Mouse (Mus musculus): ENCODE data around the gene Syngr2. TPM values are rescaled to one million over a fixed set of nuclear protein-coding genes. Genes with fewer than 3 reads are reported as not detected.
"Not testable (repeated sequence)": the region's sequence is repeated elsewhere in the genome, so short reads cannot be mapped to it uniquely, and the experiment has no call there.

Syngr2 gene
- polyA plus RNA-seq, 1 experiment = 51.9 TPM

GRCm38 (mm10) chr11:117782705-117783034, 26.8 kb upstream of the Syngr2 start:
- peak overlapping the region; percentile 51 for H3K9ac ChIP-seq (ENCODE audit: low read depth, poor library complexity, severe bottlenecking)
- peak overlapping the region; percentile 66 for H3K4me3 ChIP-seq (ENCODE audit: low read depth, low read length)
- H3K9me3 ChIP-seq (replicated peaks; ENCODE audit: control insufficient read depth, insufficient read depth, low read length, poor library complexity, severe bottlenecking) = no peaks in the 10 kb centered on the region
- H3K4me1 ChIP-seq (ENCODE audit: control insufficient read depth, insufficient read depth, low read length) = peaks cover 4% of the 10 kb centered on the region
- H3K36me3 ChIP-seq (ENCODE audit: control insufficient read depth, insufficient read depth, low read length, poor library complexity, severe bottlenecking) = no peaks in the 10 kb centered on the region
- no peak overlapping the region for H3K27ac ChIP-seq (ENCODE audit: insufficient read depth, low read length)
- H3K27me3 ChIP-seq (ENCODE audit: control insufficient read depth, insufficient read depth, low read length, poor library complexity, severe bottlenecking) = no peaks in the 10 kb centered on the region
- TF ChIP-seq POLR2A (IDR thresholded peaks at IDR 0.05; ENCODE audit: insufficient read depth, low read length) (no peak), CTCF (IDR thresholded peaks at IDR 0.05; ENCODE audit: low read depth, low read length) (no peak), EP300 (IDR thresholded peaks at IDR 0.05; ENCODE audit: insufficient read depth, low read depth, low read length) (no peak)

- H3K36me3 ChIP-seq (ENCODE audit: control insufficient read depth, insufficient read depth, low read length, poor library complexity, severe bottlenecking) = no peaks in the 10 kb centered on the region
- peak overlapping the region; percentile 51 for H3K9ac ChIP-seq (ENCODE audit: low read depth, poor library complexity, severe bottlenecking)
- peaks cover 4% of the 10 kb centered on the region for H3K4me1 ChIP-seq (ENCODE audit: control insufficient read depth, insufficient read depth, low read length)
- no peaks in the 10 kb centered on the region for H3K9me3 ChIP-seq (replicated peaks; ENCODE audit: control insufficient read depth, insufficient read depth, low read length, poor library complexity, severe bottlenecking)
- H3K27ac ChIP-seq (ENCODE audit: insufficient read depth, low read length) = no peak overlapping the region
- peak overlapping the region; percentile 66 for H3K4me3 ChIP-seq (ENCODE audit: low read depth, low read length)
- H3K27me3 ChIP-seq (ENCODE audit: control insufficient read depth, insufficient read depth, low read length, poor library complexity, severe bottlenecking) = no peaks in the 10 kb centered on the region
- no peak for TF ChIP-seq POLR2A (IDR thresholded peaks at IDR 0.05; ENCODE audit: insufficient read depth, low read length)
- no peak for TF ChIP-seq EP300 (IDR thresholded peaks at IDR 0.05; ENCODE audit: insufficient read depth, low read depth, low read length)
- TF ChIP-seq CTCF (IDR thresholded peaks at IDR 0.05; ENCODE audit: low read depth, low read length) = peak; percentile 43
These were observed 26.4 kb upstream of the Syngr2 start for GRCm38 (mm10) chr11:117783089-117783488.

GRCm38 (mm10) chr11:117783683-117784309, 25.7 kb upstream of the Syngr2 start:
- Histone ChIP-seq H3K9me3 (replicated peaks; ENCODE audit: control insufficient read depth, insufficient read depth, low read length, poor library complexity, severe bottlenecking) (no peaks in the 10 kb centered on the region), H3K4me3 (ENCODE audit: low read depth, low read length) (peak overlapping the region; percentile 40), H3K27me3 (ENCODE audit: control insufficient read depth, insufficient read depth, low read length, poor library complexity, severe bottlenecking) (no peaks in the 10 kb centered on the region), H3K9ac (ENCODE audit: low read depth, poor library complexity, severe bottlenecking) (peak overlapping the region; percentile 51), H3K27ac (ENCODE audit: insufficient read depth, low read length) (peak overlapping the region; percentile 19; the same call in 1 of the 2 replicates), H3K36me3 (ENCODE audit: control insufficient read depth, insufficient read depth, low read length, poor library complexity, severe bottlenecking) (no peaks in the 10 kb centered on the region), H3K4me1 (ENCODE audit: control insufficient read depth, insufficient read depth, low read length) (peaks cover under 1% of the 10 kb centered on the region)
- TF ChIP-seq POLR2A (IDR thresholded peaks at IDR 0.05; ENCODE audit: insufficient read depth, low read length) = peak; percentile 50
- no peak for TF ChIP-seq CTCF (IDR thresholded peaks at IDR 0.05; ENCODE audit: low read depth, low read length)
- peak; percentile 17; the same call in 1 of the 2 replicates for TF ChIP-seq EP300 (IDR thresholded peaks at IDR 0.05; ENCODE audit: insufficient read depth, low read depth, low read length)

DNA sequence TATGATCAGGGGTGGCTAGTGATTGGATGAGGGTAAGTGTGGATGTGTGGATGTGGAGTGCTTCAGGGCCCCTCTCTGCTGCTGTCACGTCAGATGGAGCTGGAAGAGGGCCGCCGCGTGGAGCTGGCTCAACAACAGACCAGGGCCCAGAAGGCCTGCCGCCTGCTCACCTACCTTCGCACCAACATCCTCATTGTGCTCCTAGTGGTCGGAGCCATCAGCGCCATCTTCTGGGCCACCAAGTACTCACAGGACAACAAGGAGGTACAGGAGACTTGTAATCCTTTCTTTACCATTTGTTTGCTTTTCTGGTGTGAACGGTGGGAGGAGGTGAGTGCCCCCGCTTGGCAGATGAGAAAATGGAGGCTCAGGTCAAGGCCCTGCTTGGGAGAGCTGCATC, 23.2 kb upstream of the Syngr2 start:
- H3K27me3 ChIP-seq (ENCODE audit: control insufficient read depth, insufficient read depth, low read length, poor library complexity, severe bottlenecking) = no peaks in the 10 kb centered on the region
- TF ChIP-seq CTCF (IDR thresholded peaks at IDR 0.05; ENCODE audit: low read depth, low read length) (peak; percentile 80), EP300 (IDR thresholded peaks at IDR 0.05; ENCODE audit: insufficient read depth, low read depth, low read length) (no peak), POLR2A (IDR thresholded peaks at IDR 0.05; ENCODE audit: insufficient read depth, low read length) (no peak)

DNA sequence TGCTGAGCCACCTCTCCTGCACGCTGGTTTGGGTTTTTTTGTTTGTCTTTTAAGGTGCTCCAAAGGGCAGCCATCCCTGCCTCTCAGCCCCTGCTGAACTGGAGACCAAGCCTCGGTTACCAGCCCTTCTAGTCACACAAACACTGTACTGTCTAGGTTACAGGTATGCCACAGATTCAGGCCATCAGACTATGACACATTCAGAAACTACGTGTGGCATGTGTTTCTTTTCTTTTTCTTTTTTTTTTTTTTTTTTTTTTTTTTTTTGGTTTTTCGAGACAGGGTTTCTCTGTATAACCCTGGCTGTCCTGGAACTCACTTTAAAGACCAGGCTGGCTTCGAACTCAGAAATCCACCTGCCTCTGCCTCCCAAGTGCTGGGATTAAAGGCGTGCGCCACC, 21.0 kb upstream of the Syngr2 start:
- H3K27ac ChIP-seq (ENCODE audit: insufficient read depth, low read length); H3K9me3 ChIP-seq (replicated peaks; ENCODE audit: control insufficient read depth, insufficient read depth, low read length, poor library complexity, severe bottlenecking); H3K4me3 ChIP-seq (ENCODE audit: low read depth, low read length); H3K4me1 ChIP-seq (ENCODE audit: control insufficient read depth, insufficient read depth, low read length); H3K9ac ChIP-seq (ENCODE audit: low read depth, poor library complexity, severe bottlenecking); H3K36me3 ChIP-seq (ENCODE audit: control insufficient read depth, insufficient read depth, low read length, poor library complexity, severe bottlenecking); H3K27me3 ChIP-seq (ENCODE audit: control insufficient read depth, insufficient read depth, low read length, poor library complexity, severe bottlenecking): not testable (repeated sequence)

More for the DNA sequence above, 23.2 kb upstream of the Syngr2 start:
- Histone ChIP-seq H3K4me1 (ENCODE audit: control insufficient read depth, insufficient read depth, low read length) (no peaks in the 10 kb centered on the region), H3K27ac (ENCODE audit: insufficient read depth, low read length) (no peak overlapping the region), H3K9ac (ENCODE audit: low read depth, poor library complexity, severe bottlenecking) (no peak overlapping the region), H3K36me3 (ENCODE audit: control insufficient read depth, insufficient read depth, low read length, poor library complexity, severe bottlenecking) (no peaks in the 10 kb centered on the region), H3K9me3 (replicated peaks; ENCODE audit: control insufficient read depth, insufficient read depth, low read length, poor library complexity, severe bottlenecking) (no peaks in the 10 kb centered on the region), H3K4me3 (ENCODE audit: low read depth, low read length) (no peak overlapping the region)

DNA sequence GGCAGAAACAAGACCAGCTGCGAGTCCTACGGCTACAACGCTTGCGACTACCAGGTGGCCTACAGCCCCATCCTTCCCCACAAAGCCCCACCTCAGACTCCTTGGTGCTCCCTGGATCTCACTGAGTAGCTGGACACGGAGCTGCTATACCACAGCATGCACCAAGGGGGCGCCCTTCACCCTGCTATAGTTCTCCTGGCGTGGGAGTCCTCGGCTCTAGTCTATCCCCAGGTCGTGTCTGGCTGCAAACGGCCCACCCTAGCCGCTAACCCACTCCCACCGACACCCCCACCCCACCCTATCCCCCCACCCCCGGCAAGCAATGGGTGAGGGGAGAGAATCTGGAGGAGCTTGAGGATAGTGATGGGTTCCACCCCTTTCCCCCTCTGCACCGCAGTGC, 19.2 kb upstream of the Syngr2 start:
- TF ChIP-seq EP300 (IDR thresholded peaks at IDR 0.05; ENCODE audit: insufficient read depth, low read depth, low read length) (0 out of 2 replicates have a peak, but pooled peaks have one; percentile 7), POLR2A (IDR thresholded peaks at IDR 0.05; ENCODE audit: insufficient read depth, low read length) (no peak), CTCF (IDR thresholded peaks at IDR 0.05; ENCODE audit: low read depth, low read length) (peak; percentile 86)
- H3K9ac ChIP-seq (ENCODE audit: low read depth, poor library complexity, severe bottlenecking) = no peak overlapping the region
- H3K4me1 ChIP-seq (ENCODE audit: control insufficient read depth, insufficient read depth, low read length) = peaks cover 3% of the 10 kb centered on the region
- H3K27me3 ChIP-seq (ENCODE audit: control insufficient read depth, insufficient read depth, low read length, poor library complexity, severe bottlenecking) = no peaks in the 10 kb centered on the region
- no peaks in the 10 kb centered on the region for H3K36me3 ChIP-seq (ENCODE audit: control insufficient read depth, insufficient read depth, low read length, poor library complexity, severe bottlenecking)
- no peak overlapping the region for H3K27ac ChIP-seq (ENCODE audit: insufficient read depth, low read length)
- H3K4me3 ChIP-seq (ENCODE audit: low read depth, low read length) = peak overlapping the region; percentile 41
- no peaks in the 10 kb centered on the region for H3K9me3 ChIP-seq (replicated peaks; ENCODE audit: control insufficient read depth, insufficient read depth, low read length, poor library complexity, severe bottlenecking)
